Mouse (Mus musculus) olfactory bulb, adult 2 months (tissue): ENCODE measurements around the gene A4gnt.

Source experiments
- CTCF ChIP-seq: fragments of 200-500 bp; IDR thresholded peaks from 2 replicates; pipeline ENCODE4 v1.5.1; 2012; ENCODE audit warnings: low read depth, mild to moderate bottlenecking, low read length, moderate library complexity; ENCODE audit not compliant: insufficient read depth
- POLR2A ChIP-seq: fragments of 200-500 bp; IDR thresholded peaks from 2 replicates; pipeline ENCODE4 v1.6.1; 2012; ENCODE audit warnings: mild to moderate bottlenecking, low read depth, low read length, moderate library complexity; ENCODE audit not compliant: insufficient read depth

- TF ChIP-seq POLR2A (no peak), CTCF (no peak)
Measured at GRCm38 (mm10) chr9:99632264-99632663, 20.0 kb downstream of the A4gnt start.
